Mouse (Mus musculus): ENCODE results near the gene 1520401A03Rik.

The 1520401A03Rik gene

GRCm38 (mm10) chr17:23704741-23705140, 17.8 kb downstream of the 1520401A03Rik start:
- in situ Hi-C loops (cut with MboI, MseI) = loop anchor here (5.0 to 10.0 kb wide), 2 partner anchors 32 to 1280 kb away; partner anchors contain the start of genes Hcfc1r1, Thoc6 and Zfp946

GRCm38 (mm10) chr17:23703301-23703700, 19.3 kb downstream of the 1520401A03Rik start:
- in situ Hi-C loops (cut with MboI, MseI) = loop anchor here (10.0 kb wide), 1 partner anchor 1278 kb away; the partner anchor contains the start of gene Zfp946

GRCm38 (mm10) chr17:23700079-23700478, 22.5 kb downstream of the 1520401A03Rik start:
- in situ Hi-C loops (cut with MboI, MseI) = loop anchor here (10.0 kb wide), 1 partner anchor 1275 kb away; the partner anchor contains the start of gene Zfp946

- in situ Hi-C loops (cut with MboI, MseI) = loop anchor here (10.0 kb wide), 1 partner anchor 1275 kb away; the partner anchor contains the start of gene Zfp946
Observed at GRCm38 (mm10) chr17:23699131-23700077, 23.2 kb downstream of the 1520401A03Rik start.

- in situ Hi-C loops (cut with MboI, MseI) = no loop called here
Observed at GRCm38 (mm10) chr17:23695801-23696200, 26.8 kb downstream of the 1520401A03Rik start.

- in situ Hi-C loops (cut with MboI, MseI) = no loop called here
Observed at GRCm38 (mm10) chr17:23694491-23694890, 28.1 kb downstream of the 1520401A03Rik start.

- in situ Hi-C loops (cut with MboI, MseI) = no loop called here
Observed at GRCm38 (mm10) chr17:23683856-23684672, 38.5 kb downstream of the 1520401A03Rik start, which contains the start of gene Cldn9. Cldn9 (minus strand) TSS chr17:23684026.

- in situ Hi-C loops (cut with MboI, MseI) = no loop called here
Observed at GRCm38 (mm10) chr17:23683226-23683625, 39.4 kb downstream of the 1520401A03Rik start.

GRCm38 (mm10) chr17:23682530-23682929, 40.1 kb downstream of the 1520401A03Rik start:
- in situ Hi-C loops (cut with MboI, MseI) = no loop called here

- in situ Hi-C loops (cut with MboI, MseI) = no loop called here
Observed at GRCm38 (mm10) chr17:23682092-23682491, 40.5 kb downstream of the 1520401A03Rik start.

GRCm38 (mm10) chr17:23681086-23681485, 41.5 kb downstream of the 1520401A03Rik start:
- in situ Hi-C loops (cut with MboI, MseI) = no loop called here

GRCm38 (mm10) chr17:23680336-23680735, 42.2 kb downstream of the 1520401A03Rik start:
- in situ Hi-C loops (cut with MboI, MseI) = no loop called here

- in situ Hi-C loops (cut with MboI, MseI) = no loop called here
Observed at GRCm38 (mm10) chr17:23679127-23679835, 43.3 kb downstream of the 1520401A03Rik start, which contains the start of gene Cldn6. Cldn6 (plus strand) TSS chr17:23679249.

- in situ Hi-C loops (cut with MboI, MseI) = no loop called here
Observed at GRCm38 (mm10) chr17:23677236-23677679, 45.3 kb downstream of the 1520401A03Rik start, which contains the start of gene Tnfrsf12a. Tnfrsf12a (minus strand) TSS chr17:23677468.

- in situ Hi-C loops (cut with MboI, MseI) = no loop called here
Observed at GRCm38 (mm10) chr17:23676473-23677031, 46.0 kb downstream of the 1520401A03Rik start.

GRCm38 (mm10) chr17:23675564-23676281, 46.9 kb downstream of the 1520401A03Rik start:
- in situ Hi-C loops (cut with MboI, MseI) = no loop called here

GRCm38 (mm10) chr17:23675127-23675526, 47.5 kb downstream of the 1520401A03Rik start:
- in situ Hi-C loops (cut with MboI, MseI) = no loop called here

- in situ Hi-C loops (cut with MboI, MseI) = loop anchor here (5.0 kb wide), 1 partner anchor 33 kb away; no protein-coding TSS in a partner anchor
Observed at GRCm38 (mm10) chr17:23674271-23674952, 48.2 kb downstream of the 1520401A03Rik start.
